Mouse (Mus musculus) mouse trophoblast stem cell (cell line): Measurements from ENCODE around the gene St6gal1.

Experiments used
- in situ Hi-C, 2 experiments: fragments of 300-500 bp; cut with MseI, MboI; formaldehyde crosslinking; loops; 2 replicates in 1 of 2; 3 replicates in 1 of 2; pipeline ENCODE4 v1.15.1; 2025

Gene St6gal1

GRCm38 (mm10) chr16:23298441-23298840 is 73.9 kb downstream of the St6gal1 start:
- in situ Hi-C loops, result no loop called here

DNA sequence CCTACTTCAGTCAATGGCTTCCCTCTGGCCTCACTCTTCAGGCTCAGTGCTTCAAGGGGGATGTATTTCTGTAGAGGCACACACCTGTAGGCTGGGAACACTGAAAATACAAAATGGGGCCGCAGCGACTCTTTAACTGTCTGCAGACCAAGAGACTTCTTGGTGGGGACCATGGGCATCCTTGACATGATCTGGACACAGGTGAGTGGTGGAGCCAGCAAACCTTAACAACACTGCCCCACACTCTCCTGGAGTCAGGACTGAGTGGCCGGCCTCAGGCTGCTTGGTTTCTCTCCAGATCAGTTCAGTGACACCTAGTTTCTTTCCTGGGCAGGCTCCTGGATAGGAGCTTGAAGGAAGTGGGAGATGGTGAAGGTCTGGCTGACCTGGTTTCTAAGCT is 74.4 kb downstream of the St6gal1 start:
- in situ Hi-C loops, result no loop called here

DNA sequence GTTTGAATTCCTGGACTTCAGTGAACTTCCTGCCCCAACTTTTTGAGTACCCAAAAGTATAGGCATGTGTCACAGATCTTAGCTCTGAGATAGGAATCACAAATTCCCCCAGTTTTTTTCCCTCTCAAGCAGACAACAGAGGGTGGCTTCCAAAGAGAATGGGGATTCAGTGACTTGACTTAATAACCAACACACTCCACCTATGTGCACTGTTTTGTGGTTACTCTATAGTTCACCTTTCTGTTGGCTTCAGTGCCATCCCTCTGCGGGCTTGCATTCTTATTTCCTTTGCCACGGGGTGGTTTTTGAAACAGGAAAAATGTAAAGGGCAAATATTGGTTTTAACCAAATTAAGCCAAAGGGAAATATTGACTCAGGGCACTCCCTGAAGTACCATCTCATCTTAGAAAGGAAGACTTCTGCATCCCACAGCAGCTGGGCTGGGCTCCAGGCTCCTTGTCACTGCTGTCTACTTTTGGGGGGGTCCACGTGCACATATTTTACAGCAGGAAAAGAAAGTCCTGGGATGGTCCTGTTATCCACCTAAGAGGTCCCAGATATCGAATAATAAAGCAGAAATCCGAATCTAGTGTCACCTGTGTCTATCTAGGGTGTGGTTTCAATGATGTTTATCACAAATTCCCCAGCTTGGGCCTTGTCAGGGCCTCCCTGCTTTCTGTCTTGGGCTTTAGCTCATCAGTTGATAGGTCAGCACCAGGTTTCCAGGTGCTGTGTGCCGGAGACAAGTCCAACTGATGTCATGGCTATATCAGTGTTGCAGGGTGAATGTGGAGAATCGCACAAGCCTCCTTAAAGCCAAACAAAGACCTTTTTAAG is 75.6 kb downstream of the St6gal1 start:
- in situ Hi-C loops, result no loop called here

- in situ Hi-C loops, result no loop called here
Observed at GRCm38 (mm10) chr16:23301762-23302161, 77.2 kb downstream of the St6gal1 start.

DNA sequence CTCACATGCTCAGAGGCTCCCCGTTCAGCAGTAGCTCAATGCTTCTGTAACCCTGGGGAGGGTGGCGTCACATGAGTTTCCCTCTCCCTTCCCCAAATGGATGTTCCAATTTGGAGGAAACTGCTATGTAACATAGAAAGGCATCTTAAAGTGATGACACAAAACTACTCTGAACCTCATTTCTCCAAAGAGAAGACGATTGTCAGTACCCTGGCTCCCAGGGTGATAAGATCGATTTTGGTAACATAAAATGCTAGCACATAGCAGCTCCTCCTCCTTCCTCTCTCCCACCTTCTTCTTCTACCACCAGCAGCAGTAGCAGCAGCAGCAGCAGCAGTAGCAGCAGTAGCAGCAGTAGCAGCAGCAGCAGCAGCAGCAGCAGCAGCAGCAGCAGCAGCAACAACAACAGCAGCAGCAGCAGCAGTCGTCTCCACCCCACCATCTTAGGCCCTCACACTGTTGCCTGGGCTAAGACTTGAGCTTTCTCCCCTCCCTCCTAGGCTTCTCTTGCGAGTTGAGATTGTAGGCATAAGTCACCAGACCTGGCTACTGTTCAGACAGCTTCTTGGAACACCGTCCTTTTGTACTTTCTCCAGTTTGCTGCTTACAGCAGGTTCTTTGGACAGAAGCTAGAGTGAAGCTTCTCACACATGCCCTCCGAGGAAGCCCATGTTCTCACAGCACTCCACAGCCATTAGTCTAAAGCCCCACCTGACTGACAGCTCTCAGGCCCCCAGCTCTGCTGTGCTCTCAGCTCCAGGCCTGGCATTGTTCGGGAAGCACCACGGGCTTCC is 81.5 kb downstream of the St6gal1 start:
- in situ Hi-C loops, result no loop called here

- in situ Hi-C loops, result no loop called here
Observed at GRCm38 (mm10) chr16:23307142-23307968, 82.8 kb downstream of the St6gal1 start.

DNA sequence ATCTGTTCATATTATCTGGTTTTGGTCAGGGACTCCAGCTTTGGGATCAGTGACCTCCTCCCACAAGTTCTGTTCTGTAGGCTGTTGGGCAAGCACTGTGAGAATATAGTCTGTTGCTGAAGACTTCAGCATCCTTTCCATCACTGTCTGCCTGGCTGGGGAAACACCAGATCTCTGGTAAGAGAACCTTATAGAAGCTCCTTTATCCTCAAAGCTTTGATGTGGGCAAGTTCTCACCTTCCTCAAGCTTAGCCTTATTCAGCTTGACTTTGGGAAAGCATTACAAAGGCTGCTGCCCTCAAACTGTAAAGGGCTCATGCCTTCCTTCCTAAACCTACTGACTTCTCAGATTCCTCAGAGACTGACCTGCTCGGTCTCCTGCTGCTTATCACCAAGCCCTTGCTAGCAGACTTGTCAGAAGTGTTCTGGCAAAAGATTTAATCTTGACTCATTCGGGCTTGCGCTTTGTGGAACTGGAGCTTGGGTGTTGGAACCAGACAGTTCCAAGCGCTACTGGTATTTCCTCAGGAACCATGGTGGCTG is 83.5 kb downstream of the St6gal1 start:
- in situ Hi-C loops, result no loop called here

- in situ Hi-C loops, result no loop called here
Observed at GRCm38 (mm10) chr16:23309080-23309479, 84.5 kb downstream of the St6gal1 start.

DNA sequence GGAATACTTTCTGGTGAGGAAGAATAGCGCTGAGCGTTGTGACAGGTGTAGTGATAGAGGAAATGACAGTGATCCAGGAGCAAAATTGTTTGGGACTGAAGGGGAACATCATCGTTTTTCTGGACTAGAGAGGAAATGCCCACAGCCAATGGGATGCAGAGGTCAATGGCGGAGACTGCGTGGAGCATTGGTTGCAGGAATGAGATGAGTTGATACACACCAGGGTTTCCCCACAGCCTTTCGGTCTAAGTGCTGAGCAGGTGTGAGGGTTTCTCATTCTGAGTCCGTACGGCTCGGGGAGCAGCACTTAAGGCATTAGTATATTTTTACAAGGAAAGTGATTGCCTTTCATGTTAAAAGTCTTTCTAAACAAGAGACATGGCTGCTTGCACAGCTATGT is 88.1 kb downstream of the St6gal1 start:
- in situ Hi-C loops, result no loop called here

- in situ Hi-C loops, result no loop called here
Observed at GRCm38 (mm10) chr16:23314790-23315189, 90.2 kb downstream of the St6gal1 start.

- in situ Hi-C loops, result no loop called here
Observed at GRCm38 (mm10) chr16:23317411-23318047, 93.0 kb downstream of the St6gal1 start.

- in situ Hi-C loops, result no loop called here
Observed at GRCm38 (mm10) chr16:23320025-23320424, 95.5 kb downstream of the St6gal1 start.

DNA sequence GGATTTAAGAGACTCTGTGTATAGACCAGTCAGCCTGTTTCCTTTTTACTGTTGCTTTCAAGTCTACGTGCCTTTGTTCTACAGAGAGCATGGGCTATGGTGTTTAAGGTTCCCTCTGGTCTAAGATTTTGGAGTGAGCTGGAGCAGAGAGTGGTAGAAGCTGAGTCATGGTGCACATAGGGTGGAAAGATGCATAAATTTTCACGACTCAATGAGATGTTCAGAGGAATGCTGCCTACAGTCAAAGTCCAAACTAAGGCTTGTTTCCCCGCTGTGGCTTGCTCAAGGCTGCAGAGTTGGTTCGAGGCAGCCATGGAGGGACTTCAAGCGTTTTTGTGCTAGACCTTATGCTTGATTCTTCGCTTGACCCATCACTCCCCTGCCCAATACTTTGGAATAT is 96.0 kb downstream of the St6gal1 start:
- in situ Hi-C loops, result no loop called here

DNA sequence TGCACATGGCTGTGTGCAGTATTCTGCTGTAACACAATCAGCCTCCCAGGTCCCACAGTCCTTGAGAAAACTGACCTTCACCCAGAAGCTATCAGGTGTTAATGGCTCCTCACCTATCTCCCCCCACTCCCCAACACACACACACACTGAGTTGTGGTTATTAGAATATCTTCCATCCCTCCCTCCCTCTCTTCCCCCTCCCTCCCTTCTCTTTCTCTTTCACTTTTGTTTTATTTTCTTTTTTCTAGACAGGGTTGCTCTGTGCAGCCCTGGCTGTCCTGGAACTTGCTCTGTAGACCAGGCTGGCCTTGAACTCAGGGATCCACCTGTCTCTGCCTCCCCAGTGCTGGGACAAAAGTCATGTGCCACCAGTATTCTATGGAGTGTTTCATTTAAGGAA is 97.9 kb downstream of the St6gal1 start:
- in situ Hi-C loops, result no loop called here

DNA sequence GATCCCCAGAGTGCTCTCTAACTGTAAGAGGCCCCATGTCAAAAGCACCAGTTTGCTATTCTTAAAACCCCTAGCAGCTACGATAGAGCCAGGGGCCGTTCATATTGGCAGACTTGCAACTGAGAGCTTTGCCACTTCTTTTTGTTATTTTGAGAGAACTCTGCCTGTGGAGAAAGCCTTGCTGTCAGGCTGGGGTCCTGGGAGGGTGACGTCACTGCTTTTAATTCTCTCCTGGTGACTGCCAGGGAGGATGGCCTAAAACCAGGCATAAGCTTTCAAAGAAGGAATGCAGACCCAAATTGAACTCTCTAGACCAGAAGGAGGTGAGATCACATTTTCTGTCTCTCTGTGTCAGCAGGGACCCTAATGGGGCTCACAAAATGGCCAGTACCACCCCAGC is 99.4 kb downstream of the St6gal1 start:
- in situ Hi-C loops, result no loop called here

- in situ Hi-C loops, result no loop called here
Observed at GRCm38 (mm10) chr16:23324867-23325650, 100.5 kb downstream of the St6gal1 start.

DNA sequence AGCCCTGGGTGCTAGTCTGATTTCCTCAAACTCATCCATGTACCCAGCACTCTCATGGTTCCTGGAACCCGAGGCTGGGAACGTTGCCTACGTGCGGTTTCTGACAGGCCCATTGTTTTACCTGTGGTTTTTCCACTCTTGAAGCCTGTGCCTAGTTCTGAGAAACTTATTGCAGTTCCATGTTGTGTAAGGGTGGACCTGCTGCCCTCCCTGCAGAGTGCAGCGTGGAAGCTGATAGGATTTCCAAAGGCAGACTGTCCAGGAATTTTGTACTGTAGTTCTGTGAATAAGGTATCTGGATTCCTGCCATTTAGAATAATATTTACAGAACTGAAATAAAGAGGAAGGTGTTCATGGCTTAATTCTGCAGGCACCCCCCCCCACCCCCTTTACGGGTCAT is 102.1 kb downstream of the St6gal1 start:
- in situ Hi-C loops, result no loop called here

- in situ Hi-C loops, result no loop called here
Observed at GRCm38 (mm10) chr16:23327266-23327665, 102.7 kb downstream of the St6gal1 start.

GRCm38 (mm10) chr16:23328201-23328600 is 103.7 kb downstream of the St6gal1 start:
- in situ Hi-C loops, result no loop called here

DNA sequence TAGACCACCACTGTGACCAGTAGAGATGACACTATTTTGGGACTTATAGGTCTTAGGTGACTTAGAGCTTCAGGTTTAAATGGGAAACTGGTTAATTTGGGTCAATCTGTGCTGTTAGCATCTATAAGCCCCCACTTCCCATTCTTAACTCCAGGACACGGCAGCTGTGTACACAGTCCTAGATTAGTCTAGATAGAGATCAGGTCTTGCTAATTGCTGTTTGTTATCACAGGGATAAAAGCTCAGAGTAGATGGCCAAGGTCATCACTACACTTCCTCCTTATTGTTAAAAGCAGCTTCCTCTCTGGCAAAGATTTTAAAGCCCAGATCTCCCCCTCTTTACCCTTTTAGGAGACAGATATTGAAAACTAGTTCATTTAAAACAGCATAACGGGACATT is 107.6 kb downstream of the St6gal1 start:
- in situ Hi-C loops, result no loop called here
